Mouse (Mus musculus): ENCODE data around the gene Olfr1445. TPM values are rescaled to one million over a fixed set of nuclear protein-coding genes. Genes with fewer than 3 reads are reported as not detected.

Gene Olfr1445
- not detected for total RNA-seq (2021)

DNA sequence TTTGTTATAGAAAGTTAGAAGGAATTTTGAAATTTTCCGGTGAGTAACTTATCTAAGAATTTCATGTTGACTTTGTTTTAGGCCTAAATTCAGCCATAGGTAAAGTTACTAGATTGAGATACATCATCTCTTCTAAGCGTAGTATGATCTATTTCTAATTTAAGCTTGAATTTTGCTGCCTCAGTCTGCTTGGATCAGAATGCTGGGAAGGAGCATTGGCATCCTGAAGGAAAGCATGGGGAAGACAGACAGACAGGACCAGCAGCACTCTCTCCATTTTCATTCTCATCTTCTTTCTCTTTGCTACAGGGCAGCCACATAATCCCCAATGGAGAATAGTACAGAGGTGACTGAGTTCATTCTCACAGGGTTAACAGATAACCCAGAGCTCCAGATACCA lies at the start of gene Olfr1445:
Gene Olfr1445 (plus strand): TSS at position 301 of the 400 bp plus-strand sequence.
- DNase-seq (ENCODE audit: extremely low spot score in 1 of 2, low spot score in 2 of 2) = no peak
- intact Hi-C loops (cut with DNase I) = no loop called here

GRCm38 (mm10) chr19:12838507-12838906 lies 45.1 kb upstream of the Olfr1445 start:
- DNase-seq (ENCODE audit: extremely low spot score in 1 of 2, low spot score in 2 of 2) = no peak
- intact Hi-C loops (cut with DNase I) = no loop called here

DNA sequence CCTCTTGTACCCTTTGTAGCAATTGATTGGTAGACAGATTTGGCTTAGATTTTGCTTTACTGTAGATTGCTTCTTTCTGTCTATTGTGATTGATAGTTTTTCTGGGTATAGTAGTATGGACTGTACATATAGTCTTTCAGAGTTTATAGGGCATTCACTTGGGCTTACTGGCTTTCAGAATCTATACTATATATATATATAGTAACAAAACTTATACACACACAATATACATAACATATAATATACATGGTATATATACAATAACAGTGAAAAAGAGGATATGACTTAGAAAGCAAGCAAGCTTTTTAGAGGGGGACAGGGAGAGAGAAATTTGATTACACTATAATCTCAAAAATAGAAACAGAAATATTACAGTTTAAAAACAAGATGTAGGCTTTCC lies 37.3 kb upstream of the Olfr1445 start, which contains the start of gene Gm5244:
Gene Gm5244 (plus strand): TSS at position 301 of the 400 bp plus-strand sequence.
- no peak for DNase-seq (ENCODE audit: extremely low spot score in 1 of 2, low spot score in 2 of 2)
- intact Hi-C loops (cut with DNase I) = no loop called here

DNA sequence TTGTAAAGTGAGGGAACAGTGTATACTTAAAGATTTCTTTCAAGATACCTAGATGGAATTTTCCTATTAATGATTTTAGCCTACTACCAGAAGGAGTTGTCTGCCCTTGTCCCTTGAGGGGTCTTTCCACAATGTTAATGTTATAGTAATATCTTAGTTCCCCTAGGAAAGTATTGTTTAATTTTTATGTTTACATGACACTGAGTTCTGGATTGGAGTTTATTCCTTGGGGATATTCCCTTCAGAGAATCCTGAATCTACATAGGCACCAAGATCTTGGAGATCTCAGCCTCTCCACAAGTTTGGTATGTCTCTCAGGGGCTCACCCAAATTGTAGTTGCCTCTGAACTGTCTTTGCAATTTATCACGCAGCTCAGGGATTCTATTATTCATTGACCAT lies 26.7 kb upstream of the Olfr1445 start, which contains the start of gene Olfr1444:
Gene Olfr1444 (plus strand): TSS at position 301 of the 400 bp plus-strand sequence.
- intact Hi-C loops (cut with DNase I) = no loop called here
- DNase-seq (ENCODE audit: extremely low spot score in 1 of 2, low spot score in 2 of 2) = no peak

GRCm38 (mm10) chr19:12893424-12893823 lies 9.8 kb downstream of the Olfr1445 start, which contains the start of gene Olfr1446:
Gene Olfr1446, minus strand, starts transcription at chr19:12893524.
- DNase-seq (ENCODE audit: extremely low spot score in 1 of 2, low spot score in 2 of 2) = no peak
- intact Hi-C loops (cut with DNase I) = no loop called here

- DNase-seq (ENCODE audit: extremely low spot score in 1 of 2, low spot score in 2 of 2) = no peak
- intact Hi-C loops (cut with DNase I) = no loop called here
Observed at GRCm38 (mm10) chr19:12903643-12904042, 20.0 kb downstream of the Olfr1445 start, which contains the start of gene Olfr1447. Gene Olfr1447, minus strand, starts transcription at chr19:12903743.

DNA sequence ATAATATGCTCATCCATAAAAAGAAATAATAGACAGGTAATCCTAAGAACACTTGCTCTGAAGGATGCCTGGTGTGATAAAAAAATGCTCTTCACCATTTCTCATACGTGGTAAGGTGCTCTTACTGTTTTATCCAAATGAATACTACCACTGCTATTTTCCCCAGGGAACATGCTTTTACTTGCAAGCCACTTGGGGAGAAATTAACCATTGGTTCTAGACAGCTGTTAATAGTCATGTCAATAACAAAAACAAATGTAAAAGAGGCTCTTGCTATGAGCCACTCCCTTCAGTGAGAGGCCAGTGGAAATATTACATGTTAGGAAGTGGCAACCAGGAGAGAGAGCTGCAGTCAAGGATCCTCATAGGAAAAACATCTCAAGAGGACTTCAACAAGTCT lies 40.7 kb downstream of the Olfr1445 start, which contains the start of gene Olfr1448:
Gene Olfr1448 (minus strand): TSS at position 101 of the 400 bp plus-strand sequence.
- intact Hi-C loops (cut with DNase I) = no loop called here
- DNase-seq (ENCODE audit: extremely low spot score in 1 of 2, low spot score in 2 of 2) = no peak

- intact Hi-C loops (cut with DNase I) = no loop called here
- DNase-seq (ENCODE audit: extremely low spot score in 1 of 2, low spot score in 2 of 2) = no peak
Observed at GRCm38 (mm10) chr19:12930540-12930939, 46.9 kb downstream of the Olfr1445 start, which contains the start of gene Olfr1449. Gene Olfr1449, plus strand, starts transcription at chr19:12930840.

Other genes with a start within 250 kb of the Olfr1445 start
- not detected for gene Olfr1442, start 213.4 kb upstream of the Olfr1445 start, total RNA-seq (2021)
- gene Olfr1443, start 205.7 kb upstream of the Olfr1445 start, total RNA-seq (2021) = not detected
- not detected for gene Keg1, start 188.1 kb upstream of the Olfr1445 start, total RNA-seq (2021)
- 1 to 10 TPM; 1.2 to 2.6 TPM for gene Cntf, start 118.2 kb upstream of the Olfr1445 start, total RNA-seq (2021)
- gene Zfp91, start 87.7 kb upstream of the Olfr1445 start, total RNA-seq (2021) = 10 to 100 TPM; 73.3 to 74.1 TPM
- 1 to 10 TPM; 1.1 to 1.5 TPM for gene Lpxn, start 87.7 kb upstream of the Olfr1445 start, total RNA-seq (2021)
- gene Gm5244, start 37.2 kb upstream of the Olfr1445 start, total RNA-seq (2021) = not detected
- not detected for gene Olfr1444, start 26.6 kb upstream of the Olfr1445 start, total RNA-seq (2021)
- not detected for gene Olfr1446, start 9.7 kb downstream of the Olfr1445 start, total RNA-seq (2021)
- gene Olfr1447, start 19.9 kb downstream of the Olfr1445 start, total RNA-seq (2021) = not detected
- gene Olfr1448, start 40.6 kb downstream of the Olfr1445 start, total RNA-seq (2021) = not detected
- gene Olfr1449, start 47.0 kb downstream of the Olfr1445 start, total RNA-seq (2021) = not detected
- not detected for gene Olfr1450, start 66.4 kb downstream of the Olfr1445 start, total RNA-seq (2021)
- gene Olfr1451, start 111.2 kb downstream of the Olfr1445 start, total RNA-seq (2021) = not detected
- not detected for gene Olfr1453, start 144.5 kb downstream of the Olfr1445 start, total RNA-seq (2021)
- gene Olfr1454, start 176.8 kb downstream of the Olfr1445 start, total RNA-seq (2021) = not detected
- gene Olfr1457, start 214.0 kb downstream of the Olfr1445 start, total RNA-seq (2021) = not detected
- gene Olfr1458, start 222.9 kb downstream of the Olfr1445 start, total RNA-seq (2021) = not detected

Measured in left cerebral cortex, postnatal 10 days (tissue).